Mouse (Mus musculus) liver, adult 2 months (tissue): Measurements from ENCODE around the gene Pkd1l2. TPM values are rescaled to one million over a fixed set of nuclear protein-coding genes. Genes with fewer than 3 reads are reported as not detected.

Experiments used
- DNase-seq: peaks from one replicate; pipeline ENCODE4 v3.0.0-alpha.2; 2011; ENCODE audit warnings: low read depth, low spot score; ENCODE audit errors: extremely low read depth
- H3K27ac ChIP-seq: fragments of 200-500 bp; replicated peaks from 2 replicates; pipeline ENCODE4 v1.5.1; 2012; ENCODE audit warnings: low read depth, mild to moderate bottlenecking, control low read depth, inconsistent platforms, low read length; ENCODE audit not compliant: insufficient read depth
- H3K27me3 ChIP-seq: fragments of 200-500 bp; 2 replicates; pipeline ENCODE4 v1.6.1; 2012; ENCODE audit warnings: mild to moderate bottlenecking, moderate library complexity, low read length, inconsistent platforms; ENCODE audit not compliant: control insufficient read depth, insufficient read depth
- H3K36me3 ChIP-seq: fragments of 200-500 bp; 2 replicates; pipeline ENCODE4 v1.6.1; 2012; ENCODE audit warnings: low read length, inconsistent platforms; ENCODE audit not compliant: control insufficient read depth, insufficient read depth
- H3K4me1 ChIP-seq: fragments of 200-500 bp; 2 replicates; pipeline ENCODE4 v1.6.1; 2011; ENCODE audit warnings: low read length; ENCODE audit not compliant: control insufficient read depth, insufficient read depth
- H3K4me3 ChIP-seq: fragments of 200-500 bp; 2 replicates; pipeline ENCODE4 v1.5.1; 2011; ENCODE audit warnings: low read depth, mild to moderate bottlenecking, control low read depth, low read length, moderate library complexity; ENCODE audit not compliant: insufficient read depth
- H3K79me2 ChIP-seq: fragments of 200-500 bp; 2 replicates; pipeline ENCODE4 v1.6.1; 2012; ENCODE audit warnings: inconsistent platforms, mild to moderate bottlenecking, low read length, moderate library complexity; ENCODE audit not compliant: control insufficient read depth, insufficient read depth
- H3K9ac ChIP-seq: fragments of 200-500 bp; 2 replicates; pipeline ENCODE4 v1.6.1; 2012; ENCODE audit warnings: low read depth, mild to moderate bottlenecking, control low read depth, inconsistent platforms, low read length
- CTCF ChIP-seq: fragments of 200-500 bp; IDR thresholded peaks from 2 replicates; pipeline ENCODE4 v1.5.1; 2011; ENCODE audit warnings: low read depth, low read length, control low read depth
- POLR2A ChIP-seq: fragments of 200-500 bp; IDR thresholded peaks from 2 replicates; pipeline ENCODE4 v1.6.1; 2011; ENCODE audit warnings: low read length, control low read depth; ENCODE audit not compliant: insufficient read depth; ENCODE audit errors: extremely low read depth
- WGBS: fragments of 180-500 bp; shearing (Covaris S2); methylation state at CpG from one replicate; pipeline ENCODE4 v1.1.7; 2018; 5-methylcytosine and 5-hydroxymethylcytosine counted together
- polyA plus RNA-seq: library from polyadenylated mRNA; depleted of rRNA; stranded (reverse); fragments of >200 nt; gene quantifications from 2 replicates; pipeline ENCODE4 v1.2.3, GENCODE M21; 2012
- total RNA-seq: library from RNA; depleted of rRNA; stranded (reverse); fragments of >200 nt; gene quantifications from 2 replicates; pipeline ENCODE4 v1.2.3, GENCODE M21; 2014

Gene Pkd1l2
- total and polyA plus RNA-seq, 2 experiments: not detected

DNA sequence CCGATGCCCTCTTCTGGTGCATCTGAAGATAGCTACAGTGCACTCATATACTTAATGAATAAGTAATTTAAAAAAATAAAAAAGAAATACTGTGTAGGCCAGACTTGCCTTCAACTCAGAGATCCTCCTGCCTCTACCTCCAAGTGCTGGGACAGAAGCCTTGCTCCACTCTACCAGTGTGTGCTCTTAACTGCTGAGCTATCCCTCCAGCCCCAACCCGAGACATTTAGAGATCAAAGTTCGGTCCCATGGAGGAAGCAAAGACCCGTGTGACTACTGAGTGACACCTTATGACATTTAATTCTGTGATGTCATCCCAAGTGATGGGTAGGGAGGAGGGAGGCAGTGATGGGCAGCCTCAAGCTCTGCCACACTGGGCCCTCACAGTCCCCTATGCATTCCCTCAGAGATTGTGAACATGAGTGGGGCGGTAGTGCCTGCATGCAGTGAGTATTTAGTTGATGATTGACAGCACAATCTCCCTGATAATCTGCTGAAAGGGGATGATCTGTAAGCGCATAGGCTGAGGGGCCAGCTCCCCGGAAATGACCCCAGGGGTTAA lies 44.8 kb downstream of the Pkd1l2 start:
- no peaks in the 10 kb centered on the region for H3K27me3 ChIP-seq
- H3K36me3 ChIP-seq: no peaks in the 10 kb centered on the region
- H3K79me2 ChIP-seq: no peaks in the 10 kb centered on the region
- no peak overlapping the region for H3K4me3 ChIP-seq
- H3K27ac ChIP-seq: no peak overlapping the region
- no peak for DNase-seq
- no peak for TF ChIP-seq POLR2A
- no peak for TF ChIP-seq CTCF
- 76% methylated on average over 7 of the region's 7 CpGs for WGBS
- no peaks in the 10 kb centered on the region for H3K4me1 ChIP-seq
- H3K9ac ChIP-seq: no peak overlapping the region

DNA sequence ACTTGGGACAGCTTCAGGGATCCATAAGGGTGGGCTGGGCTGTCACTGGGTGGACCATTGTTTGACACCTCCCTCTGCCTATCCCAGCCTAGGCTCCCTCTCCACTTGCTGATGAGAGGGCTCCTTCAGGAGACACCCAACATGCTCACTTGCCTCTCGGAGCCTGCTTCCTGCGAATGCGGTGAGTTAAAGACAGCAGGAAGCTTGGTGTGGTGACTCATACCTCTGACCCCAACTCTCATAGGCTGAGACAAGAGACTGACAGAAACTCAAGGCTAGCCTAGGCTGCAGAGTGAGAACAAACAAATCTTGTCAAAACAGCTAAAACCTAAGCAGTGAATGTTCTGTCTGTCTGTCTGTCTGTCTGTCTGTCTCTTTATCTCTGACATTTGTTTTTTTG lies 48.9 kb downstream of the Pkd1l2 start:
- no peaks in the 10 kb centered on the region for H3K79me2 ChIP-seq
- H3K27ac ChIP-seq: no peak overlapping the region
- TF ChIP-seq POLR2A: no peak
- TF ChIP-seq CTCF: no peak
- 63% methylated on average over 3 of the region's 3 CpGs for WGBS
- no peak overlapping the region for H3K9ac ChIP-seq
- no peaks in the 10 kb centered on the region for H3K36me3 ChIP-seq
- no peak for DNase-seq
- no peak overlapping the region for H3K4me3 ChIP-seq
- no peaks in the 10 kb centered on the region for H3K27me3 ChIP-seq
- no peaks in the 10 kb centered on the region for H3K4me1 ChIP-seq

DNA sequence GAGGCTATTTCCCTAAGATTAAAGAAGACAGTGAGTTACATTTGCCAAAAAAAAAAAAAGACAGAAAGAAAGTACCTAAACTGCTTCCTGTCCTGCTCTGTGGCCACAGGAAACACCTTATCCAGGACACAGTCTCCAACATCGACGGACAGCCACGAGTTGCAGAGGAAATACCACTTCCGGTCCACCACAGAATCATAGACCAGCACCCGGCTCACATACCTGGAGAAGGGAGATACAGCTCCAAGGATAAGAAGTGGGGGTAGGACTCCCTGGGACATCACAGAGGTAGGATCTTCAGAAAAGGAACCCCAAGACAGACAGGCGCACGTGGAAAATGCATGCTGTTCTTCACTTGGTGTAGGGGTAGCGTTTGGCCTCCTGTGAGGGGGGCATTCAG lies 49.6 kb downstream of the Pkd1l2 start:
- WGBS: 70% methylated on average over 8 of the region's 8 CpGs
- no peak for TF ChIP-seq POLR2A
- TF ChIP-seq CTCF: no peak
- no peak for DNase-seq

DNA sequence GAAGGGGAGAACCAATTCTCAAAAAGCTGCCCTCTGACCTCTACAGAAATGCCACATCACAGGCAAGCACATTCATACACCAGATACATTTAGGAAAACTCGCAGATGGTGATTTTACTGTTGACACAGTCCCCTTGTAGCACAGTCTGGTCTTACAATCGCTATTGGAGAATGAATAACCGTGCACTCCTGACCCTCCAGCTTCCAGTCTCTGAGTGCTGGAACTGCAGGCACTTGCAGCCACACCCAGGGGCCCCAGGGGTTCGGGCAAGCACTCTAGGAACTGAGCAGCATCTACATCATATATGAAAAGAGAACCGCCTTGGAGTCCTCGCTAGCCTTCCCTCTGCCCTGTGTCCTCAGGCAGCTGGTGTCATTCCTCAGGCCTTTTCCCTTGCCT lies 50.8 kb downstream of the Pkd1l2 start:
- no peaks in the 10 kb centered on the region for H3K27me3 ChIP-seq
- DNase-seq: no peak
- TF ChIP-seq POLR2A (no peak), CTCF (no peak)
- no peak overlapping the region for H3K27ac ChIP-seq
- H3K36me3 ChIP-seq: no peaks in the 10 kb centered on the region
- no peak overlapping the region for H3K4me3 ChIP-seq
- no peaks in the 10 kb centered on the region for H3K4me1 ChIP-seq
- 49% methylated on average over 6 of the region's 6 CpGs for WGBS
- no peaks in the 10 kb centered on the region for H3K79me2 ChIP-seq
- H3K9ac ChIP-seq: no peak overlapping the region

More for the DNA sequence above, 49.6 kb downstream of the Pkd1l2 start:
- Histone ChIP-seq H3K79me2 (no peaks in the 10 kb centered on the region), H3K27me3 (no peaks in the 10 kb centered on the region), H3K4me3 (no peak overlapping the region), H3K36me3 (no peaks in the 10 kb centered on the region), H3K9ac (no peak overlapping the region), H3K27ac (no peak overlapping the region), H3K4me1 (no peaks in the 10 kb centered on the region)

DNA sequence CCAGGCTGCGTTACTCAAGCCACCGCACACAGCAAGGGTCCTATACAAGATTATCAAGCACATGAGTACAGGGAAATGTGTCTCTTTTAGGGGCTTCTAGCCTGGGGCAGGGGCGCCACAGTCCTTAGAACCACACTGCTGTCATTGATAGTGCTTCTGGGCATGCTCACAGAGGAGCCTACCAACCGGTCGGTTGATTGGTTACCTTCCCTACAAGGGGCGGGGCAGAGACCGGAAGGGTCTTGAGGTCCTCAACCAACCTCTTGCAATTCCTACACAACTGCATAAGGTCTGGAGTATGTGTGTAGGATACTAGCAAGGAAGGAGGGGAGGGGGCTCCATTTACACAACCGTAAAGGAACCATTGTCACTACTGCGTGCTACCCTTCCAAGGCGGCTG lies 53.6 kb downstream of the Pkd1l2 start:
- 93% methylated on average over 10 of the region's 10 CpGs for WGBS
- Histone ChIP-seq H3K4me1 (no peaks in the 10 kb centered on the region), H3K27ac (no peak overlapping the region), H3K79me2 (no peaks in the 10 kb centered on the region), H3K27me3 (no peaks in the 10 kb centered on the region), H3K4me3 (no peak overlapping the region), H3K9ac (no peak overlapping the region), H3K36me3 (no peaks in the 10 kb centered on the region)
- TF ChIP-seq POLR2A: no peak
- no peak for TF ChIP-seq CTCF
- DNase-seq: no peak

DNA sequence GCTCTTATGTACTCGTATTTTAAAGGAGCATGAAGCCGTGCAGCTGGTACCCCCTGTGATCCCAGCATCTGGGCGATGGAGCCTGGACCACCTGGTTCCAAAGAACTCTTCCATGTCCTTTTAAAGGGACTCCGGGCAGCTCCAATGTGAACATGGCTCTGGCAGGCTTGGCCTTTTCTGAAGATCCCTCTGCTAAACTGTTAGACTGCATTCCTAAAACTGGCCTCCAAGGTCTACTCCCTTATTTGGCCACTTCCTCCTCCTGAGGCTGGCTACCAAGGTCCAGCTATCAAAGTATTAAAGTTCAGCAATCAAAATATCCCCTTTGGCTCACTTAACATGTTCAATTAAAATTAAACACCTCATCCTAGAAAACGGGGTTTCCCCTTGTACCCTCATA lies 54.6 kb downstream of the Pkd1l2 start:
- no peaks in the 10 kb centered on the region for H3K79me2 ChIP-seq
- 89% methylated on average over 5 of the region's 5 CpGs for WGBS
- TF ChIP-seq CTCF (no peak), POLR2A (no peak)
- H3K9ac ChIP-seq: no peak overlapping the region
- H3K4me3 ChIP-seq: no peak overlapping the region
- H3K27me3 ChIP-seq: no peaks in the 10 kb centered on the region
- H3K27ac ChIP-seq: no peak overlapping the region
- H3K4me1 ChIP-seq: no peaks in the 10 kb centered on the region
- DNase-seq: no peak
- H3K36me3 ChIP-seq: no peaks in the 10 kb centered on the region
